Mouse (Mus musculus) hindbrain, embryonic 11.5 days (tissue): ENCODE results near the gene Gstt1. TPM values are rescaled to one million over a fixed set of nuclear protein-coding genes. Genes with fewer than 3 reads are reported as not detected.

Experiments
- ATAC-seq: fragments of 200-750 bp; cut with Nextera tagmentation; 2 replicates; pipeline ENCODE4 v1.8.0; 2017; ENCODE audit warnings: mild to moderate bottlenecking, moderate TSS enrichment, moderate library complexity; ENCODE audit not compliant: low FRiP score
- DNase-seq: peaks from one replicate; pipeline ENCODE4 v3.0.0-alpha.2; 2015; ENCODE audit warnings: low spot score
- H3K27ac ChIP-seq: fragments of 300-500 bp; sonication (generic); 2 replicates; pipeline ENCODE4 v1.5.1; 2014; ENCODE audit warnings: mild to moderate bottlenecking, low read depth, low read length
- H3K27me3 ChIP-seq: fragments of 300-500 bp; sonication (generic); 2 replicates; pipeline ENCODE4 v1.6.1; 2014; ENCODE audit warnings: mild to moderate bottlenecking, low read length, moderate library complexity, mixed read lengths; ENCODE audit not compliant: control insufficient read depth, insufficient read depth
- H3K36me3 ChIP-seq: fragments of 300-500 bp; sonication (generic); 2 replicates; pipeline ENCODE4 v1.6.1; 2014; ENCODE audit warnings: mild to moderate bottlenecking, low read length, moderate library complexity, mixed read lengths; ENCODE audit not compliant: control insufficient read depth, insufficient read depth
- H3K4me1 ChIP-seq: fragments of 300-500 bp; sonication (generic); replicated peaks from 2 replicates; pipeline ENCODE4 v1.6.1; 2014; ENCODE audit warnings: low read length, mixed read lengths; ENCODE audit not compliant: control insufficient read depth, insufficient read depth
- H3K4me2 ChIP-seq: fragments of 300-500 bp; sonication (generic); replicated peaks from 2 replicates; pipeline ENCODE4 v1.6.1; 2014; ENCODE audit warnings: mild to moderate bottlenecking, low read depth, low read length
- H3K4me3 ChIP-seq: fragments of 300-500 bp; sonication (generic); 2 replicates; pipeline ENCODE4 v1.5.1; 2014; ENCODE audit warnings: low read depth, low read length
- H3K9ac ChIP-seq: fragments of 300-500 bp; sonication (generic); 2 replicates; pipeline ENCODE4 v1.6.1; 2014; ENCODE audit warnings: low read depth, low read length
- H3K9me3 ChIP-seq: fragments of 300-500 bp; sonication (generic); 2 replicates; pipeline ENCODE4 v1.6.1; 2016; ENCODE audit warnings: low read length; ENCODE audit not compliant: control insufficient read depth
- WGBS: fragments of 180-500 bp; shearing (Covaris S2); extraction: QIAGEN DNeasy Blood & Tissue Kit; methylation state at CpG from one replicate; pipeline ENCODE4 v1.1.7; 2014; 5-methylcytosine and 5-hydroxymethylcytosine counted together
- polyA plus RNA-seq: library from polyadenylated mRNA; unstranded; fragments of >200 nt; fragmentation: Nextera tagmentation; extraction: Ambion mirVana; gene quantifications from 2 replicates; pipeline ENCODE4 v1.2.1, GENCODE M21; 2014

The Gstt1 gene
- polyA plus RNA-seq, 1 experiment from 2014 or later: 5.6 TPM

DNA sequence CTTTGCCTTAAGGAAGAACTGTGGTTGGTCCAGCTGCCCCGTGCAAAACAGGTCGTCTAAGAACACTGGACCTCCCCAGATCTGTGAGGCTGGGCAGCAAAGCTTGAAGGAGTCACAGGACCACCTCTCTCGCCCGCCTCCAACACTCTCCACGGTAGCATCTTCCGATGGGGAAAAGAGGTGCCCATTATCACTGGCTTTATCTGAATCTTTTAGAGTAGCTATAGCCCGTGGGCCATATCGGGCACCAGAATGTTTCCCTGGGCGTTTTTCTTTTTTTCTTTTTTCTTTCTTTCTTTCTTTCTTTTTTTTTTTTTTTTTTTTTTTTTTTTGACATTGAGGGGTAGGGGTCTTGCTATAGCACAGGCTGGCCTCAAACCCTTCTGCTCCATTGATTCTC lies 36.3 kb upstream of the Gstt1 start:
- no peaks in the 10 kb centered on the region; the same call in none of the 2 replicates for H3K4me1 ChIP-seq
- no peak for ATAC-seq
- H3K27ac ChIP-seq: no peak overlapping the region
- H3K9me3 ChIP-seq: no peaks in the 10 kb centered on the region
- H3K4me3 ChIP-seq: peak overlapping the region; percentile 26
- peak overlapping the region; percentile 48 for H3K4me2 ChIP-seq
- no peak for DNase-seq
- H3K27me3 ChIP-seq: peaks cover 11% of the 10 kb centered on the region
- 18% methylated on average over 9 of the region's 9 CpGs for WGBS
- H3K9ac ChIP-seq: peak overlapping the region; percentile 28; the same call in 1 of the 2 replicates
- H3K36me3 ChIP-seq: no peaks in the 10 kb centered on the region

GRCm38 (mm10) chr10:75834250-75834649 lies 35.9 kb upstream of the Gstt1 start:
- Histone ChIP-seq H3K4me3 (peak overlapping the region; percentile 26), H3K9me3 (no peaks in the 10 kb centered on the region), H3K4me1 (no peaks in the 10 kb centered on the region; the same call in none of the 2 replicates), H3K9ac (peak overlapping the region; percentile 28), H3K4me2 (peak overlapping the region; percentile 48), H3K27me3 (peaks cover 11% of the 10 kb centered on the region), H3K36me3 (no peaks in the 10 kb centered on the region), H3K27ac (no peak overlapping the region)
- DNase-seq: peak; percentile 79
- 2% methylated on average over 21 of the region's 21 CpGs for WGBS
- no peak for ATAC-seq

- DNase-seq: no peak
- no peak overlapping the region for H3K27ac ChIP-seq
- no peak for ATAC-seq
- no peaks in the 10 kb centered on the region for H3K36me3 ChIP-seq
- H3K4me1 ChIP-seq: no peaks in the 10 kb centered on the region; the same call in none of the 2 replicates
- H3K4me2 ChIP-seq: peak overlapping the region; percentile 48
- peak overlapping the region; percentile 26; the same call in 1 of the 2 replicates for H3K4me3 ChIP-seq
- no peaks in the 10 kb centered on the region for H3K9me3 ChIP-seq
- WGBS: 16% methylated on average over 21 of the region's 21 CpGs
- H3K27me3 ChIP-seq: peaks cover 11% of the 10 kb centered on the region
- 0 out of 2 replicates have a peak overlapping the region, but pooled peaks have one; percentile 4 for H3K9ac ChIP-seq
These were observed 35.2 kb upstream of the Gstt1 start for GRCm38 (mm10) chr10:75833456-75834080.

- Histone ChIP-seq H3K4me3 (no peak overlapping the region), H3K9me3 (no peaks in the 10 kb centered on the region), H3K4me1 (no peaks in the 10 kb centered on the region; the same call in none of the 2 replicates), H3K4me2 (no peak overlapping the region), H3K36me3 (no peaks in the 10 kb centered on the region), H3K9ac (no peak overlapping the region), H3K27me3 (peaks cover 11% of the 10 kb centered on the region), H3K27ac (no peak overlapping the region)
- ATAC-seq (no peak), DNase-seq (no peak)
- 65% methylated on average over 13 of the region's 13 CpGs for WGBS
These were observed 34.0 kb upstream of the Gstt1 start for GRCm38 (mm10) chr10:75832272-75832895.

DNA sequence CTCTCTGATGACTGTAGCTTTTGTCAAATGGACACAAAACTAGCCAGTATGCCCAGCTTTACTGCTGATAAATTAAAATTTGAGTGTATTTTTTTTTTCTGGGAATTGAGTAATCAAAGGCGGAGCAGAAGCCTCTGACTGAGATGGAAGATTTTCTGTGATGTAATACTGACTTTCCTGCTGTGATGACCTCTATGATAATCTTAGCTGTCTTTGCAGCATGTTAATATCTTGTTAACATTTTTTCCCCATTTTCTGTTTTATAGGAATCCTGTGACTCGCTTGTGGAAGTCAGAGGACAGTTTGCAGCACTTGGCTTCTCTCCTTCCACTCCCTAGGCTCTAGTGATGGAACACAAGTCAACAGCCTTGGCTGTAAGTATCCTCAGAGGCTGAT lies 31.9 kb upstream of the Gstt1 start:
- 91% methylated on average over 2 of the region's 2 CpGs for WGBS
- Histone ChIP-seq H3K4me3 (no peak overlapping the region), H3K9ac (no peak overlapping the region), H3K27me3 (peaks cover 11% of the 10 kb centered on the region), H3K4me1 (no peaks in the 10 kb centered on the region; the same call in 1 of the 2 replicates), H3K9me3 (no peaks in the 10 kb centered on the region), H3K4me2 (no peak overlapping the region), H3K36me3 (no peaks in the 10 kb centered on the region), H3K27ac (no peak overlapping the region)
- DNase-seq: no peak
- no peak for ATAC-seq

DNA sequence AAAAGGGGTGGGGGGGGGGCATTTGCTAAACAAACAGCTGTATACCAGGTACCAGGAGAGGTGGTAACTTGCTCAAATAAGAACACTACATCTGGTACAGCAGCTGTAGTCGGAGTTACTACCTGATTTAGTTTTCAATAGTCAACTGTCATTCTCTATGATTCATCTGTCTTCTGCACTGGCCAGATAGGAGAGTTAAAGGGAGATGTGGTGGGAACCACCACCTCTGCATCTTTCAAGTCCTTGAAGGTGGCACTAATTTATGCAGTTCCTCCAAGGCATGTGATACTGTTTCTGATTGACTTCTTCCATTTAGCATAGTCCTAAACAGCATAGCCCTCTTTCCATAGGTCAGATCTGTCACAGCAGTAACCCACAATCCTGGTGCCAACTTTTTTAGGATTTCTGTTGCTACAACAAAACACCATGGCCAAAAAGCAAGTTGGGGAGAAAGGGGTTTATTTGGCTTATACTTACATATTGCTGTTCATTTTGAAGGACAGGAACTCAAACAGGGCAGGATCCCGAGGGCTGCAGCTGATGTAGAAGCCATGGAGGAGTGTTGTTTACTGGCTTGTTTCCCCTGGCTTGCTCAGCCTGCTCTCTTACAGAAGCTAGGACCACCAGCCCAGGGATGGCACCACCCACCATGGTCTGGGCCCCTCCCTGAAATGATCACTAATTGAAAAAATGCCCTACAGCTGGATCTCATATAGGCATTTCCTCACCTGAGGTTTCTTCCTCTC lies 31.3 kb upstream of the Gstt1 start:
- Histone ChIP-seq H3K4me1 (no peaks in the 10 kb centered on the region), H3K9ac (no peak overlapping the region), H3K4me2 (no peak overlapping the region), H3K4me3 (no peak overlapping the region), H3K27ac (no peak overlapping the region), H3K27me3 (peaks cover 7% of the 10 kb centered on the region), H3K9me3 (no peaks in the 10 kb centered on the region), H3K36me3 (no peaks in the 10 kb centered on the region)
- ATAC-seq (no peak), DNase-seq (no peak)
- WGBS: 88% methylated on average over 2 of the region's 2 CpGs

GRCm38 (mm10) chr10:75828500-75828931 lies 30.1 kb upstream of the Gstt1 start:
- DNase-seq (no peak), ATAC-seq (no peak)
- Histone ChIP-seq H3K36me3 (no peaks in the 10 kb centered on the region), H3K4me2 (no peak overlapping the region), H3K4me1 (no peaks in the 10 kb centered on the region), H3K9ac (no peak overlapping the region), H3K4me3 (no peak overlapping the region), H3K9me3 (no peaks in the 10 kb centered on the region), H3K27ac (no peak overlapping the region), H3K27me3 (no peaks in the 10 kb centered on the region)

GRCm38 (mm10) chr10:75827668-75828360 lies 29.4 kb upstream of the Gstt1 start:
- H3K9me3 ChIP-seq: no peaks in the 10 kb centered on the region
- no peak overlapping the region for H3K4me3 ChIP-seq
- WGBS: 97% methylated on average over 4 of the region's 4 CpGs
- H3K27ac ChIP-seq: no peak overlapping the region
- ATAC-seq: no peak
- no peaks in the 10 kb centered on the region for H3K27me3 ChIP-seq
- H3K36me3 ChIP-seq: no peaks in the 10 kb centered on the region
- H3K9ac ChIP-seq: no peak overlapping the region
- no peak for DNase-seq
- H3K4me2 ChIP-seq: no peak overlapping the region
- H3K4me1 ChIP-seq: no peaks in the 10 kb centered on the region
